Mouse (Mus musculus): ENCODE measurements around the gene Smim4. TPM values are rescaled to one million over a fixed set of nuclear protein-coding genes. Genes with fewer than 3 reads are reported as not detected.

The Smim4 gene
- total RNA-seq, 2 experiments from 2014 or later, result 60.2 to 61.0 TPM

Other genes starting within 250 kb of the Smim4 start
- gene Mustn1, start 249.8 kb downstream of the Smim4 start, total RNA-seq (2021), result 10 to 100 TPM; 11.1 to 16.9 TPM
- gene Itih4, start 242.5 kb downstream of the Smim4 start, total RNA-seq (2021), result 1 to 10 TPM; 4.8 to 6.9 TPM
- under 1 TPM; 0.39 to 0.64 TPM for gene Itih3, start 205.2 kb downstream of the Smim4 start, total RNA-seq (2021)
- not detected for gene Itih1, start 185.7 kb downstream of the Smim4 start, total RNA-seq (2021)
- gene Nek4, start 177.6 kb downstream of the Smim4 start, total RNA-seq (2021), result 1 to 10 TPM; 4.0 to 5.3 TPM
- gene Glt8d1, start 127.6 kb downstream of the Smim4 start, total RNA-seq (2021), result 10 to 100 TPM; 18.5 to 22.1 TPM
- 100 to 1,000 TPM; 138 to 145 TPM for gene Spcs1, start 127.3 kb downstream of the Smim4 start, total RNA-seq (2021)
- gene Pbrm1, start 109.8 kb downstream of the Smim4 start, total RNA-seq (2021), result 10 to 100 TPM; 54.0 to 58.2 TPM
- 10 to 100 TPM; 19.5 to 20.5 TPM for gene Gnl3, start 109.8 kb downstream of the Smim4 start, total RNA-seq (2021)
- 10 to 100 TPM; 18.2 to 22.6 TPM for gene Nt5dc2, start 2.1 kb upstream of the Smim4 start, total RNA-seq (2021)
- gene Stab1, start 39.7 kb upstream of the Smim4 start, total RNA-seq (2021), result 10 to 100 TPM; 76.4 to 76.8 TPM
- gene Tnnc1, start 79.4 kb upstream of the Smim4 start, total RNA-seq (2021), result 1,000 to 10,000 TPM; 5,169 to 5,647 TPM
- 100 to 1,000 TPM; 145 to 148 TPM for gene Nisch, start 88.0 kb upstream of the Smim4 start, total RNA-seq (2021)
- gene Sema3g, start 88.9 kb upstream of the Smim4 start, total RNA-seq (2021), result 10 to 100 TPM; 12.4 to 16.1 TPM
- gene Phf7, start 122.4 kb upstream of the Smim4 start, total RNA-seq (2021), result 1 to 10 TPM; 3.4 to 4.1 TPM
- 10 to 100 TPM; 39.5 to 45.5 TPM for gene Bap1, start 122.5 kb upstream of the Smim4 start, total RNA-seq (2021)
- under 1 TPM; 0.03 to 0.11 TPM for gene Dnah1, start 194.9 kb upstream of the Smim4 start, total RNA-seq (2021)
- 10 to 100 TPM; 31.0 to 32.0 TPM for gene Capn7, start 207.7 kb upstream of the Smim4 start, total RNA-seq (2021)

Measured in heart, postnatal 25 days (tissue).